Mouse (Mus musculus) gastrocnemius, adult 2 months (tissue): Measurements from ENCODE around the gene Cab39l. TPM values are rescaled to one million over a fixed set of nuclear protein-coding genes. Genes with fewer than 3 reads are reported as not detected.

Experiments used
- DNase-seq: peaks from one replicate; pipeline ENCODE4 v3.0.0; 2022
- H3K27ac ChIP-seq: fragments of 200-600 bp; 2 replicates; pipeline ENCODE4 v1.8.1; 2022; ENCODE audit warnings: mild to moderate bottlenecking
- H3K4me3 ChIP-seq: fragments of 200-600 bp; 2 replicates; pipeline ENCODE4 v1.8.1; 2022; ENCODE audit warnings: mild to moderate bottlenecking, moderate library complexity
- CTCF ChIP-seq: fragments of 200-600 bp; IDR thresholded peaks from 2 replicates; pipeline ENCODE4 v1.8.1; 2022; ENCODE audit warnings: antibody characterized with exemption, mild to moderate bottlenecking, moderate library complexity
- intact Hi-C: fragments of 180-260 bp; cut with DNase I; formaldehyde crosslinking; loops from one replicate; pipeline ENCODE4 v1.15.1; 2025
- total RNA-seq, 2 experiments: library from RNA; stranded (reverse); gene quantifications; 2 replicates each; pipeline ENCODE4 v1.2.3; 2021

Cab39l gene
- total RNA-seq, 2 experiments from 2014 or later: 19.7 to 25.4 TPM

DNA sequence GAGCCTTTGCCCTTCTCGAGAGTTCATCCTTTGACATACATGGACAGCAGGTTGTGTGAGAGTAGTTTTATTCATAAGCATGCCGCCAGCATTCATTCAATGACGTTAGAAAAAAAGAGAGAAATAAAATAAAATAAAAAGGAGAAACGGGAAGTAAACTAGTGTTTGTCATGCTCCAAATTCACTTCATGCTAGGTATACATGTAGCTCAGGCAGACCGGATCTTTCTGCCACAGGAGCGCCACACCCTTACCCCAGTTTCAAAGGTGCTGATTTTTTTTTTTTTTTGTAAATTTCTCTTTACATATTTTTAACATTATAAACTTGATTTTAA, 667 bp downstream of the Cab39l start:
- intact Hi-C loops: loop anchor here (2.0 kb wide), 1 partner anchor 77 kb away; the partner anchor contains the start of gene Phf11d
- TF ChIP-seq CTCF: no peak
- H3K27ac ChIP-seq: peak overlapping the region; percentile 92

GRCm38 (mm10) chr14:59445421-59445820, 4.6 kb downstream of the Cab39l start:
- Histone ChIP-seq H3K4me3 (no peak overlapping the region), H3K27ac (no peak overlapping the region)
- intact Hi-C loops: no loop called here
- no peak for TF ChIP-seq CTCF
- no peak for DNase-seq

More for the DNA sequence above, 667 bp downstream of the Cab39l start:
- H3K4me3 ChIP-seq: peak overlapping the region; percentile 74
- no peak for DNase-seq

DNA sequence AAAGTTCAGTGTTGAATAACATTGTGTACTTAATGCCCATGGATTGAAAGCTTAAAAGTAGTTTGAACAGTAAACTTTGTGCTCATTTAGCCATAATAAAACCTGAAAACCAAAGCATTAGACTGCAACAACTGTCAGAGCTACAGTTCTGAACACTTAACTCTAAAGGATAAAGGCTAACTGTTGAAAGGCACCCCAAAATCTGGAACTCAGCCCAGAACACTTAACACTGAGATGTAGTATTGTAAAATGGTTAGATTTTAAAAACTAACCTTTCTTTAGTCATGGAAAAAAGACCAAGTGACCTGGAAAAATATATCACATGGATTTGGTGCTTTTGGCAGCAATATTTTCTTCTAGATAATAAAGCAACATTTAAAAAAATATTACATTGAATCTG, 7.2 kb downstream of the Cab39l start:
- no peak for TF ChIP-seq CTCF
- intact Hi-C loops: no loop called here

DNA sequence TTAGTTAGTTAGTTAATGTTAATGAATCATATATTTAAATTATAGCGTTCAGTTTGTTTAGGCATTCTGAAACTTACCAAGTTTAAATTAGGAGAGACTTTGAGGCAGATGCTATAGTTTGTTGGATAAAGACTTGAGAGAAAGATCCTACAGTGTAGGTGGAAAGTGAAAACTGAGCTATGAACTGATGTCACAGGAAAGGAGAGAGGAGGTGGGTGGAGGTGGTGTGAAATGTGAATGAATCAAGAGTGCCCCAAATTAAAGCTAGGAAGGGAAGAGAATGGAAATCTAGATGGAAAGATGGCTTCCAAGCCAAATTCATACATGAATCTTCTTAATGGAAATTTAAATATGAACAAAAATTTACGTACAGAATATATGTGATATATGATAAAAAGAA, 25.7 kb downstream of the Cab39l start:
- intact Hi-C loops: no loop called here

More for the DNA sequence above, 7.2 kb downstream of the Cab39l start:
- no peak overlapping the region for H3K27ac ChIP-seq
- H3K4me3 ChIP-seq: no peak overlapping the region
- no peak for DNase-seq

GRCm38 (mm10) chr14:59467798-59468197, 27.0 kb downstream of the Cab39l start:
- intact Hi-C loops: loop anchor here (2.0 kb wide), 1 partner anchor 89 kb away; no protein-coding TSS in a partner anchor
- H3K27ac ChIP-seq: no peak overlapping the region

More for the DNA sequence above, 25.7 kb downstream of the Cab39l start:
- DNase-seq: no peak
- Histone ChIP-seq H3K4me3 (no peak overlapping the region), H3K27ac (no peak overlapping the region)
- no peak for TF ChIP-seq CTCF

GRCm38 (mm10) chr14:59470781-59471180, 30.0 kb downstream of the Cab39l start:
- no peak for TF ChIP-seq CTCF
- no peak for DNase-seq
- intact Hi-C loops: no loop called here
- H3K4me3 ChIP-seq: no peak overlapping the region
- no peak overlapping the region for H3K27ac ChIP-seq

More at GRCm38 (mm10) chr14:59467798-59468197, 27.0 kb downstream of the Cab39l start:
- DNase-seq: no peak
- peak; percentile 71 for TF ChIP-seq CTCF
- no peak overlapping the region for H3K4me3 ChIP-seq

- peak overlapping the region; percentile 72 for H3K27ac ChIP-seq
- DNase-seq: no peak
- intact Hi-C loops: no loop called here
- TF ChIP-seq CTCF: no peak
- peak overlapping the region; percentile 62 for H3K4me3 ChIP-seq
Measured at GRCm38 (mm10) chr14:59478699-59479098, 37.9 kb downstream of the Cab39l start.

DNA sequence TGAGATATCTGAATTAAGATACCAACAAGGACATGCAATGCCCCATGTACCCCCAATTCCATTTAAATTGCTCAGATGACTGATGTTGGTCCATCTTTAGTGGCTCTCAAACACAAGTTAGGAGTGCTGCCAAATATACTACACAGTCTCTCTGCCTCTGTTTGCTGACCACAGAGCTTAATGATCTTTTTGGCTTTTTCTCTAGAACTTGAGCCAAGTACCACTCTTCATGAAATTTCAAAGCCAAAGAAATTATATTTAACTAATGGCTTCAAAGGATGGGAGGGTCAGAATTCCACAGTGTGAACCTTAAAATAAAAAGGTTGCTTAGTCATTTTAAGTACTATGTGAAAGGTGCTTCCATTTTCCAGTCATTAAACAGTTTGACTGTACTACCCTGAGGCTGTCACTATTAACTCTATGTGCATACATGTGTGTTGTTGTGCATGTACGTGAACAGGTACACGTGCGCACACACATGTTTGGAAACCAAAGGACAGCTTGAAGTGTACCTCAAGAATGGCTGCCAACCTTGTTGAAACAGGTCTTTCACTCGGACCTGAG, 44.6 kb downstream of the Cab39l start:
- no peak for TF ChIP-seq CTCF
- H3K27ac ChIP-seq: no peak overlapping the region
- no peak for DNase-seq
- no peak overlapping the region for H3K4me3 ChIP-seq
- intact Hi-C loops: no loop called here

DNA sequence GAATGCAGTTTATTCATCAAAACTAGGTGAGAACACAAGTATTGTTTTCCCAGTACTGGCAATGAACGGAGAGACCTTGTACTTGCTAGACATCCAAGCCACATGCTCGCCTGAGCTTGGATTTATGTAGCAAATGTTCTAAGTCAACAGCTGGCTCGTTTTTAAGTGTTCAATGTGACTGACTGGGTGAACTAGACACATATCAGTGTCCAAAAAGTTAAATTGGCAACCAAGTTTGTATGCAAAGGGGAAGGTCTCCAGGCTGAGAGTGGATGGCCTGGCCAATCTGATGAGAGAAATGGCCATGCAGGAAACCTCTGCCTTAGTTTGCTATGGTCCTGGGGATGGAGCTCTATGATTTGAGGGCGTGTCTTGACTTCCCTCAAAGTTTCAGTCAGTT, 51.6 kb downstream of the Cab39l start:
- intact Hi-C loops: no loop called here
- no peak for DNase-seq
- no peak overlapping the region for H3K27ac ChIP-seq
- H3K4me3 ChIP-seq: no peak overlapping the region
- no peak for TF ChIP-seq CTCF

GRCm38 (mm10) chr14:59497928-59498327, 57.2 kb downstream of the Cab39l start:
- H3K4me3 ChIP-seq: no peak overlapping the region
- DNase-seq: no peak
- intact Hi-C loops: no loop called here
- TF ChIP-seq CTCF: no peak
- no peak overlapping the region for H3K27ac ChIP-seq

DNA sequence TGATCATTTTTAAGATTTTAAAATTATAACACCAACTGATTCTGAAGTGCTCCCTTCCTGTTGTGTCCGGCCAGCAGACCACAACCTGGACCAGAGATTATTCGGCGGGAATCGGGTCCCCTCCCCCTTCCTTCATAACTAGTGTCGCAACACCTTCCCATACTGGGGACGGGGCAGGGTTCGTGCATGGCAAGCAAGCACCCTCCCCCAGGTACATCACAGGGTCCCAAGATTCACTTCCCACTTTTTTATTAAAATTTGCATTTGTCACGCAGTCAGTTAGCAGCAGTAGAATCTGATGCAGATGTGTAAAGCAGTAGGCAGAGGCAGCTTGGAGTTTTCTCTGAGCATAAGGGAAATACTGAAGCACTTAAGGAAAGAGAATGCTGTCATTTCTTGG, 64.1 kb downstream of the Cab39l start:
- Histone ChIP-seq H3K27ac (no peak overlapping the region), H3K4me3 (no peak overlapping the region)
- no peak for TF ChIP-seq CTCF
- DNase-seq: no peak
- intact Hi-C loops: no loop called here

DNA sequence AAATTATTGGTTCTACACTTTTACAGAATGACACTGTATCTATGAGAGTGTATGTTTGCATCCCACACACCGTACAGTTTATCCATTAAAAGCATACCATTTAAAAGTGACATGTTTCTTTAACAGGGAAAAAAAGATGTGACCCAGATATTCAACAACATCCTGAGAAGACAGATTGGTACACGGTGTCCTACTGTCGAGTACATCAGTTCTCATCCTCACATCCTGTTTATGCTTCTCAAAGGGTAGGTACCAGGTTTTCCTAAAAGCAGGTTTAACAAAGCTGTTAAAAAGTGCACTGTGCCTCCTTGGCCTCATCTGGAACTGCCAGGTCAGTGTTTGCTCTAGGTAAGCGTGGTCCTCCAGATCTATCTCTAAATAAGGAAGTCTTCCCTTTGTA, 65.4 kb downstream of the Cab39l start:
- no peak overlapping the region for H3K27ac ChIP-seq
- H3K4me3 ChIP-seq: no peak overlapping the region
- intact Hi-C loops: no loop called here
- no peak for TF ChIP-seq CTCF
- no peak for DNase-seq

GRCm38 (mm10) chr14:59513922-59514444, 73.2 kb downstream of the Cab39l start:
- Histone ChIP-seq H3K4me3 (no peak overlapping the region), H3K27ac (peak overlapping the region; percentile 31; the same call in 1 of the 2 replicates)
- no peak for TF ChIP-seq CTCF
- intact Hi-C loops: no loop called here
- no peak for DNase-seq

GRCm38 (mm10) chr14:59525843-59526242, 85.1 kb downstream of the Cab39l start:
- intact Hi-C loops: no loop called here
- no peak for DNase-seq
- Histone ChIP-seq H3K4me3 (no peak overlapping the region), H3K27ac (no peak overlapping the region)
- TF ChIP-seq CTCF: no peak
